Mouse (Mus musculus) urinary bladder, postnatal 14 days (tissue): ENCODE data around the gene Tmcc3.
"Not testable (repeated sequence)": the region's sequence is repeated elsewhere in the genome, so short reads cannot be mapped to it uniquely, and the experiment has no call there.

Experiments used
- DNase-seq: peaks from one replicate; pipeline ENCODE4 v3.0.0; 2021; ENCODE audit warnings: low spot score

Tmcc3 gene

DNA sequence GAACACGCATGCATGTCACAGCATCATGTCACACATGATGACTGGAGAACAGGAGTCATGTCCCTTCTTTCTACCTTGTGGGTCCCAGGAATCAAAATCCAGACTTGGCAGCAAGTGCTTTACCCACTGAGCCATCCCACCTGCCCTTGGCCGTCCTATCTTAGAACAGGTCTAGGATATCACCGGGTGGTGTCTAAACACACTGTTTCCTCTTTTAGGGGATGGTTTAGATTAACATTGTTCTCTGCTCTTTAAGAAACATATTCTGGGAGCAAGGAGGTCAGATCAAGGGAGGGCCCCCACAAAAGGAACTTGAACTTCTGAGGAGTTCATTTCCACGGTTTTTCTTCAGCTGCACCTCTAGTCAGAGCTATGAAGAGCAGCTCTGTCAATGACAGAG, 272.0 kb downstream of the Tmcc3 start:
- DNase-seq: no peak

DNA sequence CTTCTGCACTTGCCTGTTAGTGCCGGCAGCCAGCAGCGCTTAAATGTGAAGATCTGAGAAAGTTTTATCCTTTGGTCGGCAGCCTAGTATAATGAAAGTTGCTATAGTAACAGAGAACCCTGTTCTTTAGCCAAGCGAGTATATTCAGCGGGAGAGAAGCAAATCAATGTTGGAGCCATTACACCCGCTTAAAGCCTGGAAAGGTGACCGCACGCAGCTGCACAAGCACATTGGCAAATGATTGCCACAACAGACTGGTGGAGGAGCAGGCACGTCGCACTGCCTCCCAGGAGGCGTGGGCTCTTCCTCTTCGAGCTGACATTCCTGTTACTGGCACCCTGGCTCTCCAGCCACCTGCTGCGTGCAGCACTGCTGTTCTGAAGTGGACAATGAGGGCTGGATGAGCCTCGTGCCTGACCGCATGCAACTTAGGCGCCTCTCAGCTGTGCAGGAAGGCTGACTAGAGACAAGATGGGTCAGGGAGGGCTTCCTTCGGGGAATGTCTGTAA, 273.2 kb downstream of the Tmcc3 start:
- DNase-seq: no peak

DNA sequence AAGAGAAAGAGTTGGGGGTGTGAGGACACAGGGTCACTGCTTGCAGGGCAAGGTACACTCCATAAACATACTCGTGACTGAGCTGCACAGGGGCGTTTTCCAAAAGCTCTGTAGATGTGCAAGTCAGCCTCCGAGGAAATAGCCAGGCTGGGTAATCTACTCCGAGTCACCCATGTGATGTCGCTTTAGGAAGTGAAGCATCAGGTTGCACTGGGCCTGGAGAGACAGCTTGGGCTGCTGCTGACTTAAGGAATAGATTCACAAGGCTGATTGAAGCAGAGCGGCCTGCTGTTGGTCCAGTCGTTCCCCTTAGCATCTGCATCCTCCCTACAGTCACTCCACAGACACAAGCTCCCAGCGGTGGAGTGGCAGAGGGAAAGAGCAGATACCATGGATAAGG, 274.1 kb downstream of the Tmcc3 start:
- no peak for DNase-seq

DNA sequence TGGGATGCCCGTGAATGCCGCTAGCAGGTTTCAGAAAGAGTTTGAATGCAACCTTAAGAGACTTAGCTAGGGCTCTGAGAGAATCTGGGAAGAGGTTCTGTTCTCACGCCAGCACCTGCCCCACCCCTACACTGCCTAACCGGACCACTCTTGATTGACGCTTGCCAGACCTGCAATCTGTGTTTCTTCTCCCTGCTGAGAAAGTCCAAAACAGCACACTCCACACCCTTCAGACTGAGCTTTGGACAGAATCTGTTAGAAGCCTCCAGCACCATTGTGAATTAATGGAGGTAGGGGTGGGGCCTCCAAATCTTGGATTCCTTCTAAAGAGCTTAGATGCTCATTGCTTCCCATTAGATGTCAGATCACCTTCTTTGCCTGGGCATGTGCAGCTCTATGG, 277.2 kb downstream of the Tmcc3 start:
- DNase-seq: no peak

DNA sequence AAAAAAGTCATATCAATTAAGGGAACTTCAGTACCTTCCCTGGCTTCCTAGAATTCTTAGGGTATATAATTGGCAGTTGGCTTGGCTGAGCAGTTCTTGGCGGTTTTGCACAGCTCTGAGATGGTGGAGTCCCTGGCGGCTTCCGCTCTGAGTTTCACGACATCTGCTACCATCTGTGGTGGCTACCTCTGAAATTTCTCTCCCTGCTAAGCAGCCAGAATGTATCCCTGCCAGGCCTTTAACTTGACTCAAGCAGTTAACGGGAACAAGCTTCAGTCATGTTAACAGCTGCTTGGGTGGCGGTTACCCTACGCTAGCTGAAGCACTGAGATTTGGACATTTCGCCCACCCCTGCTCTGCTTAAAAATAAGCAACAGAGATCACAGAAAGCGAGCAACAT, 284.0 kb downstream of the Tmcc3 start:
- DNase-seq: no peak

DNA sequence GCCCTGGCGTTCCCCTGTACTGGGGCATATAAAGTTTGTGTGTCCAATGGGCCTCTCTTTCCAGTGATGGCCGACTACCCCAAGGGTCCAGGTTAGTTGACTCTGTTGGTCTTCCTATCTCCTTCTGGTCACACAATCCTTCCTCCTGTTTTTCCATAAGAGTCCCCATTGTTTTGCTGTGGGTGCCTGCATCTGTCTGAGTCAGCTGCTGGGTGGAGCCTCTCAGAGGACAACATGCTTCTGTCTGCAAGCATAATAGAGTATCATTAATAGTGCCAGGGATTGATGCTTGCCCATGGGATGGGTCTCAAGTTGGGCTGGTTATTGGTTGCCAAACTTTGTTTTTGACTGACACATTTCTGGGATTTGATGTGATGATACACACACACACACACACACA, 288.1 kb downstream of the Tmcc3 start:
- not testable (repeated sequence) for DNase-seq

DNA sequence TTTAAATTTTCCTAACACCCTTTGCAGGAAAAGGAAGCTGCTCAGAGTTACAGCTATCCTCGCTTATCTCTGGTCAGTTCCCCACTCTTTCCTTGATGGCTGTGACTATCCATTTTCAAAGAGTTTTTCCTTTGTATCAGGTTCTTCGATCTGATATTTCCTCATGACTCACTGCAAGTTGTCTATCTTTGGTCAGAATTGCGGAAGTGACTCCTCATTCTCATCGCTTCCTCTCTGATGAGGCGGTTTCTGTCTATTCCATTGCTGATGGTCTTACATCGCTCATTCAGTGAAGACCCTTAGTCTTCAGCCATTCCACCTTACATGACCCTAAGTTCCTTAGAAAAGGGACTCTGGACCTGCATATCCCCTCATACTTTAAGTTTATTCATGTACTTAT, 289.3 kb downstream of the Tmcc3 start:
- DNase-seq: no peak

DNA sequence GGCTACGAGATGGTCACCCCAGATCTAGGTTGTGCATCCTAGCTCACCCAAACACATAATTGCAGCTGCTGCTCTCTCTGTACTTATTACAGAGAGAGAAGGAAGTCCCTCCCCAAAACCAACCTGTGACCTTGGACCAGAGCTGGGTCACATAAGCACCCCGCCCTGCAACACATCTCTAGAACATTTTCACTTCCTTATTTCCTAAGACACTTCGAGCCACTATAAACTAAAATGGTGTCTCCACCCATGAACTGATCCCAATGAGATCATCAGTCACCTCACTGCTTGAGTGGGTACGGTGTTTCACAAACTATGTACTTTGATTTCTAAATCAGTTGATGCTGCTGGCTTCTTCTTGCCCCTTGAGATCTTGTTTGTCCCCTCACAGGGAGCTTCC, 293.7 kb downstream of the Tmcc3 start:
- no peak for DNase-seq

DNA sequence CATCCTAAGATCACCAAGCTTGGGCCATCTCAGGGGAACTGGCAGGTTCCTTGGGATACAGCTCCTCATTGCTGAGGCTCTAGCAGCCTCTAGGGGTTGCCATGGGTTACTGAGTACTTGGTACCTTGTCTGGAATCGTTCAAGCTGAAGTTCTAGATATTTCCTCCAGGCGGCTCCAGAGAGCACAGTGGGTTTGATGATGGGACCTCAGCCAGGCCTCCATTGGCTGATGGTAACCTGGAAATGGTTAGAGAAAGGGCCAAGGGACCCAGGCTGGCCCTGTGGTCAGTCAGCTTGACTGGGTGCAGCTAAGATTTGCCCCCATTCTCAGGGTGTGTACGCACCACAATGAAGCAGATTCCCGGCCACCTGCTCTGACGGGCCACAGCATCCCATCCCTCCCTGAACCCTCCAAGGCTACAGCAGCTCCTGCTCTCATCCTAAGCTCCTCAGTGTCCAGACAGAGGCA, 297.6 kb downstream of the Tmcc3 start:
- DNase-seq: peak; percentile 75

DNA sequence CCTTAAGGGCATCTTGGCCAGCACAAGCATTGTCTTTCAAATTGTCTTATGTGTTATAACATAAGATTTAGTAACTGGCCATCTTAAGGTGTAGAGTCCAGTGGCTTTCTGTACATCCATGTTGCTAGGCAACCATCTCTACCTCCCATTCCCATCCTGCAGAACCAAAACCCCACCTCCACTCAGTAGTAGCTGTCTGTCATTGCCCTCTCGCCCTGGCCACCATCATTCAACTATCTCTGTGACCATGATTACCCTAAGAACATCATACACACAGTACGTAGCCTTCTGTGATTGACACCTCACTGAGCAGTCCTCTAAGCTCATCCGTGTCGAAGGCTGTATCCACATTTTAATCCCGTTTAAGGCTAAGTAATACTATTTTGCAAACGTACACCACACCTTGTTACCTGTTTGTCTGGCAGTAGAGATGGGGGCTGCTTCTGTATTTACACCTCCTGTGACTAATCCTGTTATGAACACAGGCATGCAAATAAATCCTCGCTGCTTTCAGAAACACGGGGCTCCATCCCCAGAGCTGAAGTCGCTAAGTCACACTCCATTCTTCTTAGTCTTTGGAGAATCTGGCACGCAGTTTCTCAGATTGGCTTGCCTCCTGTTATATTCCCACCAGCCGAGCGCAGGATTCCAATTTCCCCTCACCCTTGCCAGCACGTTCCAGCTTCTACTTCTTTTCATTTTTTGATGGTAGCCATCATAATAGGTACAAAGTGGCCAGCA, 299.6 kb downstream of the Tmcc3 start:
- no peak for DNase-seq

DNA sequence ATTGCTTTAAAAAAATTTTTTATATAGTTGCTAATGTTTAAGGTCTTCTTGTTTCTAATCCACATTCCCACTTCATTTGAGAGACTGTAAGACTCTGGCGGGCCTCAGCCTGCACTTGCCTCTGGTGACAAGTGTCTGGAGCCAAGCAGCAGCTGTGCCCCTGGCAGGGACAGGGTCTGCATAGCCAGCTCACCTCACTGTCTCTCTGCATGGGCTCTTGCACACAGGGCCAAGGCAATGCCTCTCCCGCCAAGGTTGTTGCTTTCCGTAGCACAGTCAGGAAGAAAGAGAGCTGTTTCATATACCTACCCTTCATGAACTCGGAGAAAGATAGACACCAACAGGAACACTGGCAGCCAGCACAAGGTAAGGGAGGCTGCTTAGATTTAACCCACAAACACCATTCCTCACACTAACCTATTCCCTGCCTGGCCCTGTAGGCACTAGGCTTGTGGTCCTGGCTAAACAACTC, 300.3 kb downstream of the Tmcc3 start:
- no peak for DNase-seq

DNA sequence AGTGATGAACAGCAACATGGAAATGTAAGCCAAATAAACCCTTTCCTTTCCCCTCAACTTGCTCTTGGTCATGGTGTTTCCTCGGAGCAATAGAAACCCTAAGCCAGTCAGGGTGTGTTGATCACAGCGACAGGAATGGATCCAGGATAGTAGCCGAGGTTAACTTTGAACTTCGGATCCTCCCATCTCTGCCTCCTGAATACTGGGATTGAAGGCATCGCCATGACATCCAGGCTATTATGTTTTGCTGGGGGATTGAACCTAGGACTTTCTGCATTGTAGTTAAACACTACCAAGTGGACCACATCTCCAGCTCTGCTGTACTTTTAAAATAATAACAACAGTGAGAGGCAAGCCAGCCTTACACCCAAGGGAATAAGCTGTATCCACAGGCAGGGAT, 307.8 kb downstream of the Tmcc3 start:
- DNase-seq: no peak

DNA sequence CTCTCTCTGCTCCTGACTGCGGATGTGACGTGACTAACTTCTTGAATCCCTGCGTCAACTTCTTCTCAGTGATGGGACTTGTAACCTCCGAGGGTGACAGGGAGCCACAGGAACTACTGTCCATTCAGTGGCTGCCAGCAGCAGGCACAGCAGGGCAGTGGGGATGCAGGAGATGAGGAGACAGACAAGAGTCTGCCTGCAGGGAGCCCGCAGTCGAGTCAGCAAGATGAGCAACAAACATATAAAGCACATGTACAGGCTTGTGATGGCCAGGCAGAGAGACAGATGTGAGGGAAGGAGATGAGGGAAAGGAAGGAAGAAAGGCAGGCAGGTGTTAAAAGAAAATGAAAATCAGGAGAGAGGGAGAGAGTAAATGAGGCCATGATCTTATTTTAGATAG, 308.8 kb downstream of the Tmcc3 start:
- DNase-seq: no peak

DNA sequence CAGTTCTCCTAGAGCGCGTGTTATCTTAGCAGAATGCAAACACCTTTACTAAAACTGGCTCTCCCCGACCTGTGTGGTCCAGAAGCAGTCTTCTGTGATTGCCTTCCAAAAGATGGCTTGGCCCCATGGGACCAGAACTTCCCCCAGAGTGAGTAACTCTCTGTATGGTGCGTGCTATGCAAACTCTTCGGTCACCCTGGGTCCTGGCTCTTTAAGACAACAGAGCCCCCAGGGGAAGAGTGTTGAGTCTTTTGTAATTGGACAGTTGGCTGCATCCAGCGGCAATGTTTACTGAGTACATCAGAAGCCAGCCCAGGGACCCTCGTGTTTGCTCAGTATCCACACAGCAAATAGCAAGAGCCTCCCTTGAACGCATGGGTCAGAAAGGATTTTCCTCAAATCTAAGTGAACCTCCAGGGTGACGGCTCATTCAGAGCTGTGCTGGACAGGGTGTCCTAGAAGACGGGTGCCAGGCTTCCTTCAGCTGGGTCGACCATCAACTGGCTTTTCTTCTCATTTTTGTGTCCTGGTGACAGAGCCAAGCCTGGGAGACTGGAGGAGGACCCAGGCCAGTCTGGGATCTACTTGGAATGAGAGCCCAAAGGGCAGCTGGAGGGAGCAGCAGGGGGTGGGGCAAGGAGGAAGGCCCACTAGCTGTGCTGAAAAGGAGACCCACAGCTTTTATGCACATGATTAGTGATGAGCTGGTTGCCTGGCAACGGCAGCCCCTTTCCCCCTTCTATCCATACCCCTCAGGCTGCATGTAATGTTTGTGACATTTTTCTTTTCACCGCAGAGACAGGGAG, 309.9 kb downstream of the Tmcc3 start:
- DNase-seq: no peak

DNA sequence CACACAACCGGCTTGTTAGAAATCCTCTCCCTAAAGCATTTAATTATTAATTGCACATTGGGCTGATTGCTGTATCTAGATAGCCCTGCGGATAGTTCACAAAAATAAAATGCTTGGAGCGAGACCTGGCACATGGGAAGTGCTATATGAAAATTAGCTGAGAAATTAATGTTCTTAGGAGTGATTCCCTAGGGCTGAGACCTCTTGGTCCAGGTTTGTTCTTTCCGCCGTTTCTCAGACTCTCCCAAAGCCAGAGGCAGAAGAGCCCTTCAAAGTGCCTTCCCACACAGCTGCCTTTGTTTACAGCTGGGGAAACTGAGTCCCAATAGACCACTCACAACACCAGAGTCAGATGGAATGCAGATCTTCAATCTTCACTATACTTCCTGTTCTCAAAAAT, 310.5 kb downstream of the Tmcc3 start:
- DNase-seq: no peak

DNA sequence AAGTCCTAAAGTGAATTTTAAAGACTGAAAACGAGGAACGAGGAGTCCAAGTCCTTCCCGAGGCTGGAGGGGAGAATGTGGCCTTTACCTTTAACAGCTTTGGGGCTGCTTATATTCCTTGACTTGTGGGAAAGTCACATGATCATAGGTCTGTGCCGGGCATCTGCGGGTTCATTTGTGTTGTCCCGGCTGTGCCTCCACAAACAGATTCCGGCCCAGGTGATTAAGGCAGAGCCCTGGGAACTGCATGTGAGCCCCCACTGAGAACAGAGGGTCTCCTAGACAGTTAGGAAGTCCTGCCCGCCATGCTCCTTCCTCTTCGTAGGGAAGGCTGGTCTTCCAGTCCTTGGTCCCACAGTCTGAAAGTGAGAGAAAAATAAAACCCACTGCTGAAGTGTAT, 311.1 kb downstream of the Tmcc3 start:
- no peak for DNase-seq

DNA sequence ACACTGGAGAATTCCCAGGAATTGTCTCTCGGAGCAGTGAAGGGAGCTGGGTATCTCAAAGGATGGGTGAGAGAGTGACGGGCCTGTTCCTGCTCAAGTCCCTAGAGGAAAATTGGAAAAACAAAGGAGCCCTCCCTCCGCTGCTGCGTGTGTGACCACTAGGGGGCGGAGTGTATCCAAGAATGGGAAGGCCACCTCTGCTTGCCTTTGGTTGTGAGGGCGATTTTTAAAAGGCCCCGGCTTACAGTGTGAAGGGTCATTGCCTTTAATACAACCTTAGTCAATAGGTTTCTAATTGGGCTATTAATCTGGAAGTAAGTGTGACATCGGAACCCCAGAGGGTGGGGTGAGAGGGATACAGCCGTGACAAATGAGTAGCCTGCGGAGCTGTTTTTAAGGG, 311.9 kb downstream of the Tmcc3 start:
- DNase-seq: peak; percentile 82

DNA sequence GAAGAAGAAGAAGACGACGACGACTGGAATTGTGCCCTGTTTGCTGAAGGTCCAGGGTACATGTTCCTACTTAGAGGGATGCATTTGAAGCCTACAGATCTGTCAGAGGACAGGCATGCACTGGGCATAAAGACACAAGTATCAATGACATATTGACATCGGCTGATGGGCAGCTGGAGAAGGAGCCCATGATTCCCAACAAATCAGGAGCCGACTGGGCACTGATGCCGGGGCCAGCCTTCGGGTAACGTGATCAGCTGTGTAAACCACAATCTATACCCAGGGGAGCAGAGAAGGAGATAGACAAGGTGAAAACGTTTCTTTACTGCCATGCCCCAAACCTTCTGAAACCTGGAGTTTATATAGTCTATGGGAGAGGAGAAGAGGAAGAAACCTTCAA, 313.3 kb downstream of the Tmcc3 start:
- DNase-seq: no peak

DNA sequence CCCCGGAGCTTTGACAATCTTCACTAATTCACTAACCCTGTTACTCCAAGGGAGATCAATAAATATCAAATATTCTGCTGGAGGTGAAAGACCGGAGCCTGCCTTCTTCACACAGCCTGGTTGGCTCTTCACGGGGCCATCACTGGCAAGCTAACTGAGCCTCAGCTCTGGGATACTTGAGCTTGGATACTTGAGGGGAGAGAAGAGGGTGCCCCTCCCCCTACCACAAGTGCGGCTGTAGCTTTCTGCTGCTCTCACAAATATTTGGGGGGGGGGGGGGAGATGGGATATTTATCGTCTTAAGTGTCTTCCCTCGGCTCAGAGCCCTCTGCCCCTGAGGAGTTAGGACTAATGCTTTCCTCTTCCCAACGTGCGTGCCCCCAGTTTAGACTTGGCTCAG, 313.9 kb downstream of the Tmcc3 start:
- no peak for DNase-seq

DNA sequence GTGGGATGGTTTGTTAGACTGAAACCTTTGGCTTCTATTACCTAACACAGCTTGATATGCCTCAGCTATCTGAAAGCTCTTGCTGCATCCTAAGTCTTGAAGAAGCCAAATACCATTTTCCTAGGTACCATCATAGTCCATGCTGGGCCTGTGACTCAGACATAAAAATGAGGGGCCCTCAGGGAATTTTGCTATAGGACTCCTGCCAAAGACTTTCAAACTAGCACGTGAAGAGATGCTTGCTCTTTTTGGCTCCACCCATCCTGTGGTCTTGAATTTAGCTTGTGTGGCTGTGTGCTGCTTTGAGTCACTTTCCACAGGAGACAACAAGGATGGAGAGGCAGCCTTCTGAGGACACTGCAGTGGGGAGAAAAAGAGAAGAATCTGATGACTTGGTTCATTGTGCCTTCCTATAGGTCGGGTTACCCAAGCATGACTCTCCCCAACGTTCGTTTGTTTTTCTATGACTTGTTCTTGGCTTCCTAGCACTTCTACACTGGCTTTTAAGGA, 319.1 kb downstream of the Tmcc3 start:
- no peak for DNase-seq

DNA sequence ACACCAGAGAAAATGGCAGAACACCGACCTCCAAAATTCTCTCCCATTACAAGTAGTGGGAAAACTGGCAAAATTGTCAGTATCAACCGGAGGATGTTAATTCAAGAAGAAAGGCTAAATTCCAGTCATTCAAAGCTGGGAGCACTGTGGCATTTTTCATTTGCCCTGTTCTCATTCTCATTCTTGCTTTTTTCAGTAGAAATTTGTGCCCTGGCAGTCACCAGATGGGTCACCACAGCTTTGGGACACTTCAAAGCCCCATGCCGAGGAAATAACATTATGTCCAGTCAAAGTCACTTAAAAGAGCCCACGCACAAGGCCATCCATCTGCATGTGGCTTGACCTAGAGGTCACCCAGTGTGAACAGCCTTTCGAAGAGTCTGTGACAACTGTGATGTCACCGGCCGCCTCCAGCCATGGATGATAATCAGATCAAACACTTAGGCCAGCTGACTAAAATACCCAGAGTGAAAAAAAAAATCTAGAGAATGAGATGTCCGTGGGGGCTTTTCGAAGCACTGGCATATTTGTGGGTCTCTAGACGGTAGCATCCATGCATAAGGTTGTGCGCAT, 319.9 kb downstream of the Tmcc3 start:
- DNase-seq: no peak

DNA sequence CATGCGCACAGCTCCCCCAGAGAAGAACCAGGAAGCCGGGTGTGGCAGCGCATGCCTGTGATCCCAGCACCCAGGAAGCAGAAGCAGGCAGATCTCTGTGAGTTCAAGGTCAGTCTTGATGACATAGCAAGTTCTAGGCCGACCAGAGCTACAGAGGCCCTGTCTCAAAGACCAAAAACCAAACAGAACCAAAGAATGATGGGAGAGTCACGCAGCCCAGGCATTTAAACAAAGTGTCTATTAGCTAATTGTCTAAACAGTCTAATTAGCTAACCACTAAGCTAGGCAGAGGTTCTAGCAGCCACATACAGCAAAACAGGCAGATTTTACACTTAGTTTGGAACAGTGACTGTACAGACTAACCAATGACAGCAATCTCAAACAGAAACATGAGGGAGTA, 320.5 kb downstream of the Tmcc3 start:
- DNase-seq: no peak

DNA sequence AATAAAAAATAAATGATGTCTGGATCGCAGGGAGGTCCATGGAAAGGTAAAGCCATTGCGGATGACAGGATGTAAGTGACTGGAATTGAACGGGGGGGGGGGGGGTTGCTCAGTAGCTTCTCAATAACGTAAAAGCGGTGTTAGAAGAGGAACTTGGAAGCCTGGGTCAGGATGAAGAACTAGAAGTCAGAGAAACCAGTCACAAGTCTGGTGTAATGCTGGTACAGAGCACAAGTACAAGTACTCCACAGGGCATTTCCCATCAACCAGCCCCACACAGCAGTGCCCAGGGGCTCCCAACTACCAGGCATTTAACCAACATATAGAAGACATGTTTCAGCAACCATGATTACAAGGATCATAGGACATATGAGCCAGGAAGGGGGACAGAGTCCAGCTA, 326.9 kb downstream of the Tmcc3 start:
- no peak for DNase-seq
